Mouse (Mus musculus): ENCODE data around the gene Abcg1. TPM values are rescaled to one million over a fixed set of nuclear protein-coding genes. Genes with fewer than 3 reads are reported as not detected.

Gene Abcg1
- total and polyA plus RNA-seq, 3 experiments, result 2.2 to 4.6 (median 2.2) TPM

- Histone ChIP-seq H3K4me1 (ENCODE audit: control insufficient read depth in 1 of 2, insufficient read depth in 2 of 2) (peaks cover 8 to 37% of the 10 kb centered on the region in 2 experiments), H3K79me2 (replicated peaks; ENCODE audit: control insufficient read depth, extremely low read depth, insufficient read depth, poor library complexity, severe bottlenecking) (no peaks in the 10 kb centered on the region), H3K4me3 (replicated peaks in 1 of 3; ENCODE audit: low read depth in 2 of 3, low read length in 2 of 3, poor library complexity in 1 of 3) (peak overlapping the region; percentile 49 to 78 (median 52)), H3K27ac (ENCODE audit: insufficient read depth, low read depth) (peak overlapping the region; percentile 25; the same call in 1 of the 2 replicates), H3K36me3 (replicated peaks in 1 of 2; ENCODE audit: control insufficient read depth in 1 of 2, insufficient read depth in 1 of 2, low read length in 1 of 2) (no peaks in the 10 kb centered on the region), H3K9me3 (replicated peaks; ENCODE audit: low read length) (peaks cover 8% of the 10 kb centered on the region), H3K9ac (ENCODE audit: insufficient read depth, low read depth) (peak overlapping the region; percentile 70), H3K27me3 (replicated peaks) (peaks cover 60% of the 10 kb centered on the region), H3K4me2 (ENCODE audit: insufficient read depth, low read depth, poor library complexity, severe bottlenecking) (peak overlapping the region; percentile 91)
- DNase-seq (ENCODE audit: extremely low read depth), result peak; percentile 42
- in situ Hi-C loops (cut with MboI; ENCODE audit: low pct_ligation_motif_present, low pct_unique_long_range_greater_than_20kb, low sequenced_read_pairs) (no loop called here), dilution Hi-C loops (cut with MboI; ENCODE audit: extremely low pct_ligation_motif_present, extremely low pct_unique_long_range_greater_than_20kb, low sequenced_read_pairs) (no loop called here)
- TF ChIP-seq SIN3A (IDR thresholded peaks at IDR 0.05; ENCODE audit: low read length), result no peak
- no peak for TF ChIP-seq PAX5 (IDR thresholded peaks at IDR 0.05; ENCODE audit: low read length)
- peak; percentile 88 for TF ChIP-seq NRF1 (IDR thresholded peaks at IDR 0.05; ENCODE audit: low read depth, low read length)
- peak; percentile 98 for TF ChIP-seq ZNF384 (IDR thresholded peaks at IDR 0.05; ENCODE audit: low read depth, low read length)
These were observed 1.2 kb downstream of the Abcg1 start for GRCm38 (mm10) chr17:31058745-31059085.

- Histone ChIP-seq H3K4me3 (replicated peaks in 1 of 3; ENCODE audit: low read depth in 2 of 3, low read length in 2 of 3, poor library complexity in 1 of 3) (no peak overlapping the region), H3K4me2 (ENCODE audit: insufficient read depth, low read depth, poor library complexity, severe bottlenecking) (no peak overlapping the region), H3K79me2 (replicated peaks; ENCODE audit: control insufficient read depth, extremely low read depth, insufficient read depth, poor library complexity, severe bottlenecking) (no peaks in the 10 kb centered on the region), H3K4me1 (ENCODE audit: control insufficient read depth in 1 of 2, insufficient read depth in 2 of 2) (peaks cover 11 to 37% of the 10 kb centered on the region in 2 experiments), H3K27ac (ENCODE audit: insufficient read depth, low read depth) (no peak overlapping the region), H3K9me3 (replicated peaks; ENCODE audit: low read length) (no peaks in the 10 kb centered on the region), H3K9ac (ENCODE audit: insufficient read depth, low read depth) (no peak overlapping the region), H3K27me3 (replicated peaks) (peaks cover 54% of the 10 kb centered on the region), H3K36me3 (replicated peaks in 1 of 2; ENCODE audit: control insufficient read depth in 1 of 2, insufficient read depth in 1 of 2, low read length in 1 of 2) (no peaks in the 10 kb centered on the region)
- in situ Hi-C loops (cut with MboI; ENCODE audit: low pct_ligation_motif_present, low pct_unique_long_range_greater_than_20kb, low sequenced_read_pairs) (no loop called here), dilution Hi-C loops (cut with MboI; ENCODE audit: extremely low pct_ligation_motif_present, extremely low pct_unique_long_range_greater_than_20kb, low sequenced_read_pairs) (no loop called here)
- TF ChIP-seq MEF2A (IDR thresholded peaks at IDR 0.05; ENCODE audit: borderline replicate concordance, low read depth, low read length), result no peak
- TF ChIP-seq POLR2A (IDR thresholded peaks at IDR 0.05; ENCODE audit: low read depth, low read length), result no peak
- no peak for TF ChIP-seq USF1 (IDR thresholded peaks at IDR 0.05; ENCODE audit: low read depth, low read length)
- TF ChIP-seq BHLHE40 (IDR thresholded peaks at IDR 0.05; ENCODE audit: low read depth, low read length), result no peak
- no peak for TF ChIP-seq CTCF (conservative IDR thresholded peaks at IDR 0.05 in 1 of 2, IDR thresholded peaks at IDR 0.05 in 1 of 2; ENCODE audit: low read depth in 2 of 2, low read length in 2 of 2)
- no peak for TF ChIP-seq UBTF (IDR thresholded peaks at IDR 0.05; ENCODE audit: low read depth, low read length)
- TF ChIP-seq MXI1 (IDR thresholded peaks at IDR 0.05; ENCODE audit: low read depth, low read length), result no peak
- no peak for TF ChIP-seq SMC3 (IDR thresholded peaks at IDR 0.05; ENCODE audit: low read depth, low read length)
- TF ChIP-seq EP300 (IDR thresholded peaks at IDR 0.05; ENCODE audit: low read length), result no peak
- no peak for TF ChIP-seq TBP (conservative IDR thresholded peaks at IDR 0.05; ENCODE audit: low read depth, low read length)
- TF ChIP-seq POLR2AphosphoS2 (IDR thresholded peaks at IDR 0.05; ENCODE audit: low read depth, low read length), result no peak
- no peak for TF ChIP-seq ZKSCAN1 (IDR thresholded peaks at IDR 0.05; ENCODE audit: borderline replicate concordance, low read depth, low read length)
- TF ChIP-seq JUN (IDR thresholded peaks at IDR 0.05; ENCODE audit: insufficient read depth, low read depth, low read length), result no peak
- no peak for DNase-seq (ENCODE audit: extremely low read depth)
These were observed 2.7 kb downstream of the Abcg1 start for GRCm38 (mm10) chr17:31060196-31060587.

All from CH12.LX (cell line).